Mouse (Mus musculus) myocyte (in vitro differentiated cells): ENCODE results near the gene Slc12a8.

ENCODE experiments used
- CEBPB ChIP-seq: IDR thresholded peaks from 2 replicates; pipeline ENCODE4 v1.6.1; 2011; ENCODE audit warnings: mild to moderate bottlenecking, moderate library complexity; ENCODE audit not compliant: poor library complexity, insufficient read depth, severe bottlenecking
- E2F4 ChIP-seq: IDR thresholded peaks from one replicate; pipeline ENCODE4 v1.6.1; 2011; ENCODE audit warnings: mild to moderate bottlenecking, control low read depth, moderate library complexity; ENCODE audit not compliant: insufficient read depth
- MAX ChIP-seq: IDR thresholded peaks from one replicate; pipeline ENCODE4 v1.6.1; 2011; ENCODE audit warnings: low read depth, mild to moderate bottlenecking, control low read depth
- MYOD1 ChIP-seq, 3 experiments: IDR thresholded peaks; one replicate each; pipeline ENCODE4 v1.6.1; 2011; ENCODE audit warnings: control low read depth in 2 of 3, low read depth in 2 of 3, mild to moderate bottlenecking in 2 of 3, moderate library complexity in 1 of 3; ENCODE audit not compliant: insufficient read length in 2 of 3, control insufficient read depth in 1 of 3
- MYOG ChIP-seq, 3 experiments: IDR thresholded peaks; one replicate each; pipeline ENCODE4 v1.6.1; 2011; ENCODE audit warnings: control low read depth in 2 of 3, low read depth in 2 of 3, mild to moderate bottlenecking in 2 of 3; ENCODE audit not compliant: insufficient read length in 2 of 3, control insufficient read depth in 1 of 3, insufficient read depth in 1 of 3
- POLR2A ChIP-seq: IDR thresholded peaks from one replicate; pipeline ENCODE4 v1.6.1; 2011; ENCODE audit warnings: low read depth, mild to moderate bottlenecking, control low read depth, moderate library complexity; ENCODE audit not compliant: insufficient read length
- POLR2AphosphoS2 ChIP-seq: IDR thresholded peaks from one replicate; pipeline ENCODE4 v1.6.1; 2011; ENCODE audit warnings: low read depth, control low read depth; ENCODE audit not compliant: insufficient read length
- REST ChIP-seq: IDR thresholded peaks from one replicate; pipeline ENCODE4 v1.6.1; 2011; ENCODE audit warnings: mild to moderate bottlenecking, control low read depth, moderate library complexity; ENCODE audit not compliant: insufficient read depth, insufficient read length
- SRF ChIP-seq: IDR thresholded peaks from one replicate; pipeline ENCODE4 v1.6.1; 2011; ENCODE audit warnings: low read depth; ENCODE audit not compliant: control insufficient read depth, insufficient read length
- TCF12 ChIP-seq: IDR thresholded peaks from one replicate; pipeline ENCODE4 v1.6.1; 2011; ENCODE audit warnings: mild to moderate bottlenecking, control low read depth; ENCODE audit not compliant: poor library complexity, insufficient read depth, severe bottlenecking
- USF1 ChIP-seq: IDR thresholded peaks from one replicate; pipeline ENCODE4 v1.6.1; 2011; ENCODE audit warnings: low read depth, mild to moderate bottlenecking, control low read depth, moderate library complexity

GRCm38 (mm10) chr16:33675151-33675847 is 158.2 kb downstream of the Slc12a8 start:
- TF ChIP-seq POLR2A, result no peak
- TF ChIP-seq USF1, result no peak
- TF ChIP-seq MAX, result no peak
- no peak for TF ChIP-seq TCF12
- TF ChIP-seq POLR2AphosphoS2, result no peak
- TF ChIP-seq CEBPB, result no peak
- no peak for TF ChIP-seq E2F4
- TF ChIP-seq MYOD1 (IDR thresholded peaks at IDR 0.05; ENCODE audit: control insufficient read depth in 1 of 3, insufficient read length in 2 of 3, low read depth in 2 of 3), result no peak
- TF ChIP-seq SRF, result no peak
- TF ChIP-seq MYOG (IDR thresholded peaks at IDR 0.05; ENCODE audit: control insufficient read depth in 1 of 3, insufficient read depth in 1 of 3, insufficient read length in 2 of 3, low read depth in 2 of 3), result no peak
- TF ChIP-seq REST, result no peak
